Mouse (Mus musculus) MN1 (cell line): ENCODE results near the gene Cd9.

Experiments
- DNase-seq: peaks from one replicate; pipeline ENCODE4 v3.0.0-alpha.2; 2016; ENCODE audit warnings: low spot score

Cd9 gene

GRCm38 (mm10) chr6:125433704-125434447, 60.7 kb downstream of the Cd9 start:
- DNase-seq, result no peak

- DNase-seq, result no peak
Observed at GRCm38 (mm10) chr6:125433257-125433656, 61.3 kb downstream of the Cd9 start.

GRCm38 (mm10) chr6:125432522-125432921, 62.1 kb downstream of the Cd9 start:
- no peak for DNase-seq

GRCm38 (mm10) chr6:125430982-125431381, 63.6 kb downstream of the Cd9 start:
- no peak for DNase-seq

- DNase-seq, result peak; percentile 40
Observed at GRCm38 (mm10) chr6:125430358-125430958, 64.1 kb downstream of the Cd9 start.

GRCm38 (mm10) chr6:125429741-125430140, 64.8 kb downstream of the Cd9 start:
- peak; percentile 80 for DNase-seq

DNA sequence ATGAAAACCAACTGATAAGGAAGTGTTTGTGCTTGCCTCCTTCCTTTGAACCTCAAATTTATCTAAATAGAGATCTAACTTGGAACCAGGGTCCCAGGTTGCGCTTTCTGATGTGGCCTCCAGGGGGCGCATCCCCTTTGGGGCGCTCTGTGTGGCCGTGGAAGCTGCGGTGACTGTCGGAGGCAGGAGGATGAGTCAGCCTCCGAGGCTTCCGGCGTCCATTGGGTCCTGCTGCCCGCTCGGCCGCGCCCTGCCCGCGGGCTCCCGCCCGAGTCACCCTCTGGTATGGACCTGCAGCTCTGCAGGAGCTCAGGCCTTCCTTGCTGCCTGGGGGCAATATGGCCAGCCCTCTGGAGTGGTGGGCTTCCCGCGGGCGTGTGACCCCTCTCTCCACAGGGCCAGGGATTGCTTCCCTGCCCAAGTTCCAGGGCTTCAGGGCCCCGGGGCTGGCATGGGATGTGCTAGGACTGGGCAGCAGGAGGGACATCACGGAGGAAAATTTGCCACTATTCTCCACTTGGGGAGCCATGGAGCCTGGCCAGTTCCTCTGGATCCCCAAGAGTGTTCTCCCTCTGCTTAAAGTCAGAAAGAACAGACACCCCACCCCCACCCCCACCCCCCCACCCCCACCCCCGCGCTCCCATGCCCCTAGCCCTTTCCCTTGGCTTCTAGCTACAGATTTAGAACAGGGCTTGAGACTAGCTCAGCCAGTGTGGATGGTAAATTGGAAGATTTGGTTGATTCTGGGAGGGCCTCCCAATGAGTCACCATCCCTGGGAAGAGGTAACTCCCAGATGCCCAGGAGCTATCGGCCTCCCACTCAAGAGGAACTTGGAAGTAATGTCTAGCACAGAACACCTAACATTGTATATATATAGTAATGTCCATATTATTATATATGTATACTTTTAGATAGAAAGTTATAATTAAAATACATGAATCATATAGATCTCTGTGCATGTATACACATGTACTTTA, 67.9 kb downstream of the Cd9 start:
- DNase-seq, result peak; percentile 91

DNA sequence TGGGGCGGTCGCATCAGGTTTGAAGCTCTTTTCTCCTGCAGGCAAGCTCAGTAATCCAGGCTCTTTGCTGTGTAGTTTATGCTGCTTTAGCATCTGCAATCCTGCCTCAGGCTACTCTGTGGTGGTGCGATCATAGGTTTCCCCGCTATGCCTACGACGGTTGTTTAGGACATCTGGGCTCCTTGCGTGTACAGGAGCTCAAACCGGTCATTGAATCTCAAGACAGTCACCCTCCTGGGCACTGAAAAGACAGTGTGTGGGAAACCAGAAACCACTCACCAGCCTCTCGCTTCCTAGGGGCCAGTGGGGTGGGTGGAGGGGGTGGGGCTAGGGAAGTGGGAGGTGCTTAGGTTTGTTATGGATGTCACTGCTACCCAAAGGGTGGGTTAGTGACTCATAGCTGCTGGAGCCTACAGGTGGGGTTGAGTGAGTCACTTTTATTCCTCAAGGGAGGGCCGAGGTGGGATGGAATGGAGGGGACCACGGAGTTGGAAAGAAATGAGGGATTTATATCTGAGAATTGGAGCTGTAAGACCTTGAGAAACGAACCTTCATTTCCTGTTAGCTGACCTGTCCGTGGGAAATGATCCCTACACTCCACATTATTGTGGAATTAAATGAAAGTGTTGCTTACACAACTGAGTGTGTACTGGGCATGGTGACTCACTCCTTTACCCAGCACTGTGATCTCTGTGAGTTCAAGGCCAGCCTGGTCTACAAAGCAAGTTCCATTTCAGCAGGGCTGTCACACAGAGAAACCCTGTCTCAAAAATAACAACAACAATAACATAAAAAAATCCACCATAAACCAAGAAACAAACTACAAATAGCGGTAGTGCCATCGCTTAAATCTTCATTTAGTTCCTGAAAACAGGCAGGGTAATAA, 69.1 kb downstream of the Cd9 start:
- no peak for DNase-seq

DNA sequence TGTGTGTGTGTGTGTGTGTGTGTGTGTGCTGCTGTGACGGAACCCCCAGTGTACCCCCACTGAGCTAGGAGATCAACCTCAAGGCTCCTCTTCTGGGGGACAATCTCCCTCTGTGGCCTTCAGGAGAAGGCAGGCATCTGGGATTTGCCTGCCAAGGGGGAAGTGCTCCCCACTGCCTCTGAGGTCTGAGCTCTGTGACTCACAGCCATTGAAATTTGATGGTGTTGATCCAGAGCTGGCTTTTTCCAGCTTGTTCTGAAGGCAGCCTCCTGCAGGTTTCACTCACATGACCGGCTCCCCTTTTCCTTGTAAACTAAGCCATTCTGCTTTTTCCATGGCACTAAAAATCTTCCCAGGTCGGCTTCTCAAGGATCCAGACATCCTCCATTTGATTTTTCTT, 70.4 kb downstream of the Cd9 start:
- DNase-seq, result peak; percentile 42

DNA sequence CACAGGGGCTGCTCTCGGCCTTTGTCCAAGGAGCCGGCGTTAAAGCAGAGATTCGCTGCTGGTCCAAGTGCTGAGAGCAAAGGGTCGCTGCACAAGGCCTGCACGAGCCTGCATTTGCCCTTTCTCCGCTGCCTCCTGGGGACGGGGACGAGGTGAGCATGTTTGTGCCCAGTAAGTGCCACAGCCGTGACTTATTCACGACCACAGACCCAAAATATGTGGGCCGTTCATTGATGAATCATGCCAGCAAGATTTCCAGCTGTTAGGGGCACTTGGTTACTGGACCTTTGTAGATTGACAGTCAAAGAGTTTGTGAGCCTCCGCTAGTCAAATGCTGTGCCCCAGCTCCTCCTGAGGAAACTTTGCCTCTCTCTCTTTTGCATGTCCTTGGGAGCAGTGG, 71.1 kb downstream of the Cd9 start:
- no peak for DNase-seq

GRCm38 (mm10) chr6:125423099-125423498, 71.5 kb downstream of the Cd9 start:
- DNase-seq, result no peak

DNA sequence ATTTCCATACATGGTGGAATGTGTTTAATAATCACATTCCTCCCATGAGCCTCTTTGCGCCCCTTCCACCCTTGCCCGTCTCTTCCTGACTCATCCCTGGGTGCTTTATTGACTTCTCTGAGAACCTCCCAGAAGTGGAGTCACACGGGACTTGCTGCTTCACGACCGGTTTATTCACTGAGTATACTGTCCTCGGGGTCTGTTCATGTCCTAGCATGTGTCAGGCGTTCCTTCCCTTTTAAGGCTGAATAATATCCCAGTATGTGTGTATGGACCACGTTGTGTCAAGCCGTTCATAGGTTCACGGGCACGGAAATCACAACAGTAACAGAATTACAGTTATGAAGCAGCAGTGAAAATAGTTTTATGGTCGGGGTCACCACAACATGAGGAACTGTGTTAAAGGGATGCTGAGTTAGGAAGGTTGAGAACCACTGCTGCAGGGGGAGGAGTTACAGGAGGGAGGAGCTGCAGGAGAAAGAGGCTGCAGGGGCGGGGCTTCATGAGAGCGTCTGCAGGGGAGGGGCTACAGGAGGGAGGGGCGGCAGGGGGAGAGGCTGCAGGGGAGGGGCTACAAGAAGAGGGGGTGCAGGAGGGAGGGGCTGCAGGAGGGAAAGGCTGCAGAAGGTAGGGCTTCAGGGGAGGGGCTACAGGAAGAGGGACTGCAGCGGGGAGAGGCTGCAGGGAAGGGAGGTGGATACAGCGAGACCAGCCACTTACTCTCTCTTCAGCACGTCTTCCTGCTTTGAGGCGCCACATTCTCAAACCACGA, 72.4 kb downstream of the Cd9 start:
- DNase-seq, result no peak

DNA sequence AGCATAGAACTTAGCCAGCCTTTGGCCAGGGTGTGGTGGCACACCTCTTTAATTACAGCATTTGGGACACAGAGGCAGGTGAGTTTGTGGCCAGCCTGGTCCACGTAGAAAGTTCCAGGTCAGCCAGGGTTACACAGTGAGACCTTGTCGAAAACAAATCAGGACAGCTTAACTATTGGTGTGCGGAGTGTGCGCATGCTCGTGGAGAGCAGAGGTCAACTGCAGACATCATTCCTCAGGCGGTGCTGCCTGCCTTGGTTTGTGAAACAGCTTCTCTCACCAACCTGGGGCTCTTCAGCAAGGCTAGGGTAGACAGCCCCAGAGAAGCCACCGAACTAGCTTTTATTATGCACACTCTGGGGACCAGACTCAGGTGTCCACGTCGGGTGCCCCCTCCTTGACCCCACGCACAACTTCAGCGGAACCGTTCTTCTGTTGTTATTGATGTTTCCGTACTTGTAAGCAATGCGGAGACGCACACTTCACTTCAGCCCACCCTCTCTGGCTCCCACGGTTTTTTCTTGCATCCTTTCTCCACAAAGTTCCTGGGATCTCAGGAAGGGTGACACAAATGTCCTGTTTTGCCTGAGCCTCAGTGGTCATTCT, 74.0 kb downstream of the Cd9 start:
- DNase-seq, result no peak

DNA sequence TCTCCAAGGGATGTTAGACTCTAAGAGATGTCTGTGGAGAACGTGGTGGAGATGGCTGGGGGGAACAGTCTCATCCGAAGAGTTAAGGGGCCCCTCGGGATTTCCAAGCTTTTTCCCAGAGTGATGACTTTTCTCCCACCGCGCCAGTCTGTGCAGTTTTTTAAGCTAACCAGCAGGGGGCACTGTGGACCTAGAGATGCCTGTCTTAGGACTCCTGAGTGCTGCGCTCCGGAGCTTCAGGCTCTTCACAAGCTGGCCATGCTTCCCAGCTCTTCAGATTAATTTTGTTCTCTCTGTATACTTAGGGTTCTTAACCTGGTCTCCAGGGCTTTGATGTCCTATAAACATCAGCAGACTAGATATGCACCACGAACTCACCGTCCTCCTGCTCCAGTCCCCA, 75.8 kb downstream of the Cd9 start:
- DNase-seq, result peak; percentile 92

DNA sequence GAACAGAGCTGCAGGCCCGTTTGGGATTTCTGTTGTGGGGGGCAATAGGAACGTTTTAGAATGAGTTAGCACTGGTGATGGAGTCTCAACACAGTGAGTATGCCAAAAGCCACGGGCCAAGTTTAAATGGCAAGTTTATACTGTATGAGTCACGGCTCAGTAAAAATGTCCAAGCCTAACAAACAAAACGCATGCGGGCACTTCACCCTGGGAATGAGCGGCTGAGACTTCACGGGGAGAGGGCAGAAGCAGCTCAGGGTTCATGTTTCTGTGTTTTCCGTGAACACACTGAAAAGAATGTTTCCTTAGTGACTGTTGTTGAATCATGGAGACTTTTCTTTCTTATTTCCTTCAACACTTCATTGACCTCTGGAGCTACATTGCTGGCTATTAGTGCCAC, 81.3 kb downstream of the Cd9 start:
- no peak for DNase-seq

- DNase-seq, result no peak
Observed at GRCm38 (mm10) chr6:125411661-125412060, 82.9 kb downstream of the Cd9 start.

DNA sequence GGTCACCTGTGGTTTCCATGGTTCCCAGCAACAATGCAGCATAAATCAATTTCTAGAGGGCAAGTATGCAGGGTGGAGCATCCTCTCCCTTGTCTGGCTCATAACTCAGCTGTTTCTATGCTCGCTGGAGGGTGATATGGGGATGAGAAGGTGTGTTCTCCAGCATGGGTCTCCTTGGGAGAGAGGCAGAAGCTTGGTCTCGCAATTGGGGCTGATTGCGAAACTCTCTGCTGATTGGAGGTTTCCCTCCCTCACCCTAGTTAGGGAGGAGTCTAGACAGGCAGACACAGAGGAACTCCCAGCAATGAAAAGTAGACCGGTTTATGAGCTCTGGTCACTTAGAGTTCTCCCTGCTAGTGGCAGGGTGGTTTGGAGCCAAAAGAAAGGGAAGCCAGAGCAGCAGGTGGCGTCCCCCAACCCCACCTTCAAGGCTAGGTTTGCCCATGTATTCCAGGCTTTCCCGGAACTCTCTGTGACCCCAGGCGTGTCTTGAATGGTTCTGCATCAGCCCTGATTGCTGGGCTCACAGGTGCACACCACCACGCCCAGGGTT, 83.5 kb downstream of the Cd9 start:
- DNase-seq, result no peak

DNA sequence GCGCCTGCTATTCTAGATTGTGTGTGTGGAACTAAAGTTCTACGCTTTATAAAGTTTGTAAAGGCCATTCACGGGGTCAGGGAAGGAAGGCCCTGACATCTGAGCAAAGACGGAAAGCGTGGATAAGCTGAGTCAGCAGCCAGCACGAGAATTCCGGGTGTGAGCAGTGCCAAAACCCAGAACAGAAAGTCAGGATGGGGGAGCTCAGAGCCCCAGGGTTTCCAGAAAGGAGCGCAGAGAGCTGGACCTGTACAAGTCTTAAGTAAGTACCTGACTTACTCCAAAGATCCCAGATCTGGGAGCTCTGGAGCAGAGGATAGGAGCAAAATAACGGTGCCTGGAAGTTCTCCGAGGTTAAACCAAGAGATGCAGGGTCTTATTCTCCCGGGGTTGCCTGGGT, 84.0 kb downstream of the Cd9 start:
- DNase-seq, result no peak
